Mouse (Mus musculus): ENCODE data around the gene Myo6.

Myo6 gene

GRCm38 (mm10) chr9:80233831-80234455 is 69.1 kb downstream of the Myo6 start:
- no peak for DNase-seq (ENCODE audit: low read depth, low spot score)

GRCm38 (mm10) chr9:80237184-80237799 is 72.5 kb downstream of the Myo6 start:
- DNase-seq (ENCODE audit: low read depth, low spot score), result no peak

GRCm38 (mm10) chr9:80241719-80242118 is 76.9 kb downstream of the Myo6 start:
- peak; percentile 51 for DNase-seq (ENCODE audit: low read depth, low spot score)

DNA sequence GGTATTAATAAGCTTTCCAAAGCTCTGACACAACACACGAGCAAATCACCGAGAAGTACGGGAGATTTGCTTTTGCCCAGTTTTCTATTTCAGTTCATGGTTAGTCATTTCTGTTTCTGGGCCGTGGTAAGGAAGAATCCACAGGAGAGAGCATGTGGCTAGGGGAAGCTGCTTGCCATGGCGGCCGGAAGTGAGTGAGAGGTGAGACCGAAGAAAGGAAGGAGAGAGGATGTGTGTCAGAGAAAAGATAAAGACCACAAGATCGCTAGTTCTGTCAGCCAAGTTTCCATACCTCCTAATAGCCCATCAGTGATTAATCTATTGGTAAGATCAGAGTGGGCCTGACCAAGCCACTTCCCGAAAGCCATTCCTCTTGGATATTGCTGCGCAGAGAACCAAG is 87.3 kb downstream of the Myo6 start:
- no peak for DNase-seq (ENCODE audit: low read depth, low spot score)

- no peak for DNase-seq (ENCODE audit: low read depth, low spot score)
Measured at GRCm38 (mm10) chr9:80253241-80253640, 88.4 kb downstream of the Myo6 start.

- no peak for DNase-seq (ENCODE audit: low read depth, low spot score)
Measured at GRCm38 (mm10) chr9:80256561-80256960, 91.7 kb downstream of the Myo6 start.

DNA sequence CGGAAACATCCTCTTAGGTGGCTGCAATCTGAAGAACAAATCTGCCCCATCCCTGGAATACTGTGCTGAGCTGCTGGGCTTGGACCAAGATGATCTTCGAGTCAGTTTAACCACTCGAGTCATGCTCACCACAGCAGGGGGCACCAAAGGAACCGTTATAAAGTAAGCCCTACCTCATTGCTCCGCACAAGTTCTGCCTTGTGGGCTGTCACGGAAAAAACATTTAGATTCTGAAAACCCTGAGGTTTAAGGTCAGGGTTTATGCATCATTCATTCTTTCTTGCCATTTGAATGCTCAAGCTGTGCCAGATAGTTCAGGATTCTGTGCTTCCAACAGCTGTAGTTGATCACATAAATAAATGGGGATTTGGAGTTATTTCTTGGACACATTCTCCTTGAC is 93.6 kb downstream of the Myo6 start:
- peak; percentile 7 for DNase-seq (ENCODE audit: low read depth, low spot score)

DNA sequence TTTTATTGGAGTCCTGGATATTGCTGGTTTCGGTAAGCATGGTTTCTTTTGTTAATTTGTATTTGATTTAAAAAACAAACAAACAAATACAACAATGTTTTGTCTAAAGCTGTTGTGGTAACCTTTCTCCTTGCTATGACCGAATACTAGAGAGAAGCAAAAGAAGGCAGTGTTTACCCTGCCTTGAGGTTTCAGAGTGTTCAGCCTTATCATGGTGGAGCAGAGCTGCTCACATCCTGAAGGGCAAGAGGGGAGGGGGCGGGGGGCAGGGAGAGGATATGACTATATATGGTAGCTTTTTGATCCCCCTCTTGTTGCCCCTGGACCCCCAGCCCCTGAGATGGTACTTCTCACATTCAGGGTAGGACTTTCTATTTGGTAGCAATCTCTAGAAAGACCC is 96.1 kb downstream of the Myo6 start:
- DNase-seq (ENCODE audit: low read depth, low spot score), result no peak

- peak; percentile 69 for DNase-seq (ENCODE audit: low read depth, low spot score)
Measured at GRCm38 (mm10) chr9:80262367-80263026, 97.7 kb downstream of the Myo6 start.

GRCm38 (mm10) chr9:80266086-80266485 is 101.3 kb downstream of the Myo6 start:
- no peak for DNase-seq (ENCODE audit: low read depth, low spot score)

DNA sequence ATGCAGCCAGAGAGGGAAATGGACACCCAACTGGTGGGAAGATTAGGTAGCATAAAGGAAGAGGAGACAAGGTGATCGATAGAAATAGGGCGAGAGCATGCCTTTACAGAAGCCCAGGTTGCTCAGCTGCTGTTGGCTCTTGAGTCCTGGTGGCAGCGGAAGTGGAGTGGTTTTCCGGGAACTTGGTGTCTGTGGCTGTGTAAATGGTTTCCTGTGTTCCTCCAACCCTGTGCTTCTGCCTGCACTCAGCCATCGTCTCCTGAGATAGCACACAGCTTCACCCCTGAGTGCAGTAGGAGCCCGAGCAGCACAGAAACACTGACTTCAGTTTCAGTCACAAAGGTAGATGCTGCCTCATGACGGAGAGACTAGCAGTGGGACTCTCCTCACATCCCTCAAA is 101.7 kb downstream of the Myo6 start:
- DNase-seq (ENCODE audit: low read depth, low spot score), result no peak

DNA sequence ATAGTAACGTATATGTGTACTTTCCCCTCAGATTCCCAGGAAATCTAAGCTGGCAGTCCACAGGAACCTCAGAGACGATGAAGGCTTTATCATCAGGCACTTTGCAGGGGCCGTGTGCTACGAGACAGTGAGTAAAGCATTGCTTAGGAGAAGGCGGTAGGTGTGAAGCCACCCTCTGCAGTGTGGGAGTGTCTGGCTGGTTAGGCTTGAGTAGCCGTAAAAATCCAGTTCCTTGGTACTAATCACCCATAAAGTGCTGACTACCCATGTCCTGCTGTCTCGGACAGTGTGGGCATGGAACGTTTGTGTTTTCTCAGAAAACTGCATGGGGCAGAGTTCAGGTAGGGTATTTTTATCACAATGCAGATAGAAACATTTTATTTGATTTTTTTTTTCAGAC is 104.8 kb downstream of the Myo6 start:
- no peak for DNase-seq (ENCODE audit: low read depth, low spot score)

GRCm38 (mm10) chr9:80272951-80273350 is 108.1 kb downstream of the Myo6 start:
- DNase-seq (ENCODE audit: low read depth, low spot score), result no peak

DNA sequence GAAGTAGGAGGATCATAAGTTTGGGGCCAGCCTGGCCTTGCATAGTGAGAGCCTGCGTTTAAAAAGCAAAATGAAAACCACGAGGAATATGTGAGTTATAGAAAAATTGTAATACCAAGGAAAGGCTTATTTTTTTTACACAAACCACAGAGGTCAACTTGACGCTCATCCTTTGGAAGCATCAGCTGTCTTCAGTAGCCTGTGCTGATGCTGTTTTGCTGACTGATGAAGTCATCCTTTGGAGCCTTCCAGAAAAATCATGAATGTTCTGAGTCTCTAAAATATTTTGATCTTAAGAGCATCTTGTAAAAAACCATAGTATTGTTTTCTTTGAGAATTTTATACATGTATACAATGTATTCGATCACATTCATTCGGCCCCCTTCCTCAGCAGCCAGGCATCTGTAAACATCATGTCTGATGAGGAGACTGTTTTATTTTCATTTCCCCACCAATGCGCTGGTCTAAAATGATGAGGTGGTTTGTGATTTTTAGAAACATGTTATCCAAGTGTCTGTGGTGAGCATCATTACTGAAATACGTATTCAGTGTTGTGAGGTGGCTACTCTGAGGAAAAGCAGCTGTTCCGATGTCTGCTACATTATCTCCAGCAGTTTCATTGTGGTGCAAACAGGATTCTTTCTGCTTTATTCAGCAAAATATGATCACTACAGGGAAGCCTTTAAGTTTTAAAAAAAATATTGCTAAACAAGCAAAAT is 110.4 kb downstream of the Myo6 start:
- no peak for DNase-seq (ENCODE audit: low read depth, low spot score)

DNA sequence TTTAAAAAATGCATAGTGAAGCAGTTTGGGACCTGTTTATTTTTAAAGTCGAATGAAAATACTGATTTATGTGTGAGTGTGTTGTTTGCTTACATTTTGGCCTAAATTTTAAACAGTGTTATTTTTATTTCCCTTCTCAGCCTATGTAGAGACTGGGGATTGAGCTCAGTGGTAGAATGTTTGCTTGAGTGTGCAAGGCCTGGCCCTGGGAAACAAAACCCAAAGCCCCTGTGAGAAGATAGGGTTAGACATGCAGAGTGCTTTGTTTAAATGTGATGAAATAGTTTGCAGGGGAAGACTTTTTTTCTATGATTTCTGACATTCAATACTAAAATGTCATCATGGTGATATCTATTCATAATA is 110.9 kb downstream of the Myo6 start:
- no peak for DNase-seq (ENCODE audit: low read depth, low spot score)

- DNase-seq (ENCODE audit: low read depth, low spot score), result peak; percentile 10
Measured at GRCm38 (mm10) chr9:80277157-80277556, 112.3 kb downstream of the Myo6 start.

DNA sequence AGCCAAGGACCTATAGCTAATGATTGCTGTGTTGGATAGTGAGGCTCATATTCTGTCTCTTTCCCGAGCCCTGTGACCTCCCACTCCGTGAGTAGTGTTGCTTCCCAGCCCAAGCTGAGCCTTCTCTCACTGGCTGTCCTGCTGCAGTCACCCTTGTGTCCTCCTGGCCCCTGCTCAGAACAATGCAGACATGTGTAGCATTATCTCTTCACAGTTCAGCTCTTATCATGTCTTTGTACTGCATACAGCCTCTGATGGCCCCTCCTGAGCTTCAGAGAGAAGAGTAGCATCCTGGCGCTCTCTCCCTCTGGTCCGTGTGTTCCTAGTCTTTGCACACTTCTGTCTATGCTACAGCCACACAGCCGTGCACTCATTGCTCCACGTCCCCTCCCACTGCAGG is 112.9 kb downstream of the Myo6 start:
- DNase-seq (ENCODE audit: low read depth, low spot score), result no peak

- DNase-seq (ENCODE audit: low read depth, low spot score), result no peak
Measured at GRCm38 (mm10) chr9:80280724-80281123, 115.9 kb downstream of the Myo6 start.

DNA sequence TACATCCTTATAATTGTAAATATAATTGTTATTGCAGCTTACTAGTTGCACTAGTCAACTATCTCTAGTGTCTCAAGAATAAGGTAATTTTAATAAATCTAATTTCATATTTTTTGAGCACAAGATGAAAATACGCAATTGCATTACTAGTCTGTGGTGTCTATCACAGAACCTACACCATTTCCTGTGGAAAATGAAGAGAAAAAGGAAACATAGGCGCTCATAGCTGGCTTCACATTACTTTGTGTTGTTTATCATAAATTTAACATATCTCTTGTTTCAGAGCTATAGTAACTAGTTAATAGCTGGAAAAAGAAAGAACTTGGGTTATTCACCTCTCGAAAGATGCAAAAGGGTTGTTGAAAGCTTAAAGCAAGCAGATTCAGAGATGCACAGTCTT is 117.6 kb downstream of the Myo6 start:
- DNase-seq (ENCODE audit: low read depth, low spot score), result no peak

DNA sequence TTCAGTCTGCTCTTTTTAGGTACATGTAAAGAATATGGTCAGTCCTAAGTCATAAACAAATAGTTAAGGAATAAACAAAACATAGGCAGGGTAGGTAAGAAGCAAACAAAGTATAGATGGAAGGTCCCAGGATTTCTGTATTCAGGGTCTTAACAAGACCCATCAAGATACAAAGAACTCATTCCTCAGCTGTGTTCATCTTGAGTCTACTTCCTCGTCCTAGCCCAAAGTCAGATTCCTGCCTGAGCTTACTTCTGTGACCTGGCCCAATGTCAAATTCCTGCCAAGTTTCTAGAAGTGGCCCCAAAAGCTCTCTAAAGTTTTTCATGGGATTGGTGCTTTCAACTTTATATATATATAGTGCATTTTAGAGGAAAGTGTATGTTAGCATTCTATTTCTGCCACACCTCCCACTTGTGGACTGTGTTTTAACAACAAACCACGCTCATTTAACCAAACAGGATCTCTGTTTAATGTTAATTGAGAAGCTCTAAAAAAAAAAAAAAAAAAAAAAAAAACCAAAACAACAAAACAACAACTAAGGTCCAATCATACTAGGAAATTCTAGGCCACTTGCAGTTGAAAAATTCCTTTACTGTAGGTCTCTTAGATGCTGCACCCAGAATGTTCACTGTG is 119.8 kb downstream of the Myo6 start:
- DNase-seq (ENCODE audit: low read depth, low spot score), result no peak

- no peak for DNase-seq (ENCODE audit: low read depth, low spot score)
Measured at GRCm38 (mm10) chr9:80286845-80287244, 122.0 kb downstream of the Myo6 start.

- DNase-seq (ENCODE audit: low read depth, low spot score), result peak; percentile 44
Measured at GRCm38 (mm10) chr9:80293056-80293584, 128.3 kb downstream of the Myo6 start.
